Mouse (Mus musculus) bone marrow macrophage, adult 2 months (primary cell): ENCODE data around the gene Serpina3g.

Source experiments
- CTCF ChIP-seq: IDR thresholded peaks from 2 replicates; pipeline ENCODE4 v1.5.1; 2012; ENCODE audit warnings: low read depth, mild to moderate bottlenecking, low read length, moderate library complexity
- POLR2A ChIP-seq: IDR thresholded peaks from 2 replicates; pipeline ENCODE4 v1.6.1; 2012; ENCODE audit warnings: mild to moderate bottlenecking, low read depth, low read length, borderline replicate concordance

DNA sequence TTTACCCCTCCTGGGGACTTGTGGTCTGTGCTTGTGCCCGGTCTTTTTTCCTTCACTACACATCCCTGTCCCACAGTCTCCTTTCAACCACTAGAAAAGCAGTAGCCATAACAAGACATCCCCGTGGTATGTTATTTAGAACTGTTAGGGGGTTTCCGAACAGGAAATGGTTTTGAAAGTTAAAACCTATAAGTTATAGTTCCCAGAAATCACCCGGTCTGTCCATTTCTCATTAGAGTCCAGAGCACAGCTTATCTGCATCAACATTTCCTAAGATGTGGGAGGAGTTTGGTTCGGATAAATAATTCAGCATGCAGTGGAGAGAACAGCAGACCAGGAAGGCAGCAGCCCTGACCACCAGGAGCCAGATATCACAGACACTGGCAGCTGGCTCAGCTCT is at the start of gene Serpina3g:
- no peak for TF ChIP-seq CTCF
- TF ChIP-seq POLR2A: no peak
